Mouse (Mus musculus): ENCODE data around the gene Adar. TPM values are rescaled to one million over a fixed set of nuclear protein-coding genes. Genes with fewer than 3 reads are reported as not detected.

Gene Adar
- polyA plus RNA-seq, 1 experiment from 2014 or later = 7.5 TPM

DNA sequence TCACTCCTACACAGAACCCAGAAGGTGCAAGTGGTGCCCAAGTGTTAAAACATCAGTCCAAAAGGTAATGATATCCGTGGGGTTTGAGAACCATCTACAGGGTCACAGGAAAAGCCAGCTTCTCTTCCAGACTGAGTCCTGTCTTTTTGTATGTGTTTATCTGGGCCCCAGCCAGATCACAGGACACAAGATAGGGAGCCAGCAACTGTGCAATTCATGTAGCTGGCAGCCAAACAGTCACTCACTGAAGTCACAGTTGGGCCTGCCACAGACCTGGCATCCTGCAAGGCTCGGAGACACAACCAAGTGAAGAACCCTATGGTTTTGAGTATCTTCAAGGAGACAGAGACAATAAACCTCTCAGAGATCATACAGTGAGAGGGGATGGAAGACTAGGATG is 43.0 kb downstream of the Adar start:
- Histone ChIP-seq H3K9me3 (ENCODE audit: low read length) (no peaks in the 10 kb centered on the region), H3K4me3 (ENCODE audit: low read depth, low read length) (no peak overlapping the region), H3K4me2 (replicated peaks; ENCODE audit: low read depth, low read length) (no peak overlapping the region), H3K27me3 (replicated peaks; ENCODE audit: insufficient read depth, low read length) (no peaks in the 10 kb centered on the region), H3K9ac (replicated peaks; ENCODE audit: low read depth) (no peak overlapping the region), H3K27ac (ENCODE audit: low read length) (no peak overlapping the region), H3K36me3 (ENCODE audit: insufficient read depth, low read length) (no peaks in the 10 kb centered on the region), H3K4me1 (ENCODE audit: insufficient read depth, low read depth, low read length) (no peaks in the 10 kb centered on the region)
- no peak for DNase-seq (ENCODE audit: low spot score)
- ATAC-seq = no peak
- no peak for TF ChIP-seq CTCF (IDR thresholded peaks at IDR 0.05)
- no peak for TF ChIP-seq EP300 (IDR thresholded peaks at IDR 0.05)
- 68% methylated on average over 2 of the region's 2 CpGs for WGBS

DNA sequence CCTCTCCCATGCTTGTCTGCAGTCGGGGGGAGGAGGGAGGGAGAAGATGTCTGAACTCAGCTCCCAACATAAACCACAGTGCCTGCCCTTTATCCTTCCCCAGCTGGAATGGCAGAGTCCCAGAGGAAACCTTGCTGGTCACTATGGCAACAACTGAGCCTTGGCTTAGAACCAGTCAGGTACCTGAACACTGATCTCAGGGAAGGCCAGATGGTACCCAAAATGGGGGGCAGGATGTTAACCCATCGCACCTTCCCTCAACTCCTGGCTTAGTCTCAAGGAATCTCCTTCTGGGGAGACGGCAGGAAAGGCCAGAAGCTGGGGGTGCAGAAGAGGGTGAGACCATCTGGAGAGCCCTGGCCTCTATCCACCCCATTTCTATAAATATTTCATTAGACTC is 45.0 kb downstream of the Adar start:
- no peak overlapping the region for H3K4me3 ChIP-seq (ENCODE audit: low read depth, low read length)
- no peaks in the 10 kb centered on the region for H3K27me3 ChIP-seq (replicated peaks; ENCODE audit: insufficient read depth, low read length)
- TF ChIP-seq CTCF (IDR thresholded peaks at IDR 0.05) = no peak
- no peak for TF ChIP-seq EP300 (IDR thresholded peaks at IDR 0.05)
- H3K4me1 ChIP-seq (ENCODE audit: insufficient read depth, low read depth, low read length) = no peaks in the 10 kb centered on the region
- ATAC-seq (no peak), DNase-seq (ENCODE audit: low spot score) (no peak)
- H3K36me3 ChIP-seq (ENCODE audit: insufficient read depth, low read length) = no peaks in the 10 kb centered on the region
- no peak overlapping the region for H3K27ac ChIP-seq (ENCODE audit: low read length)
- no peak overlapping the region for H3K9ac ChIP-seq (replicated peaks; ENCODE audit: low read depth)
- 71% methylated on average over 3 of the region's 3 CpGs for WGBS
- H3K4me2 ChIP-seq (replicated peaks; ENCODE audit: low read depth, low read length) = no peak overlapping the region
- no peaks in the 10 kb centered on the region for H3K9me3 ChIP-seq (ENCODE audit: low read length)

GRCm38 (mm10) chr3:89764119-89764724 is 49.4 kb downstream of the Adar start, which contains the start of gene Chrnb2:
Gene Chrnb2 (minus strand): TSS chr3:89764632.
- no peaks in the 10 kb centered on the region for H3K4me1 ChIP-seq (ENCODE audit: insufficient read depth, low read depth, low read length)
- no peaks in the 10 kb centered on the region for H3K36me3 ChIP-seq (ENCODE audit: insufficient read depth, low read length)
- H3K27me3 ChIP-seq (replicated peaks; ENCODE audit: insufficient read depth, low read length) = no peaks in the 10 kb centered on the region
- no peak within 1 kb of the TSS for H3K4me3 ChIP-seq (ENCODE audit: low read depth, low read length)
- no peak within 1 kb of the TSS for H3K27ac ChIP-seq (ENCODE audit: low read length)
- H3K9ac ChIP-seq (replicated peaks; ENCODE audit: low read depth) = no peak within 1 kb of the TSS
- H3K4me2 ChIP-seq (replicated peaks; ENCODE audit: low read depth, low read length) = no peak within 1 kb of the TSS
- peak; percentile 98 for ATAC-seq
- under 1% methylated on average over 36 of the region's 36 CpGs for WGBS
- DNase-seq (ENCODE audit: low spot score) = peak; percentile 80
- TF ChIP-seq EP300 (IDR thresholded peaks at IDR 0.05) = no peak
- no peak for TF ChIP-seq CTCF (IDR thresholded peaks at IDR 0.05)
- H3K9me3 ChIP-seq (ENCODE audit: low read length) = no peaks in the 10 kb centered on the region

- 63% methylated on average over 7 of the region's 7 CpGs for WGBS
Measured at GRCm38 (mm10) chr3:89769584-89769983, 54.8 kb downstream of the Adar start.

GRCm38 (mm10) chr3:89770425-89771002 is 55.7 kb downstream of the Adar start:
- Histone ChIP-seq H3K27ac (ENCODE audit: low read length) (no peak overlapping the region), H3K36me3 (ENCODE audit: insufficient read depth, low read length) (no peaks in the 10 kb centered on the region), H3K4me3 (ENCODE audit: low read depth, low read length) (no peak overlapping the region), H3K9me3 (ENCODE audit: low read length) (no peaks in the 10 kb centered on the region), H3K9ac (replicated peaks; ENCODE audit: low read depth) (no peak overlapping the region; the same call in 1 of the 2 replicates), H3K27me3 (replicated peaks; ENCODE audit: insufficient read depth, low read length) (no peaks in the 10 kb centered on the region), H3K4me2 (replicated peaks; ENCODE audit: low read depth, low read length) (no peak overlapping the region), H3K4me1 (ENCODE audit: insufficient read depth, low read depth, low read length) (peaks cover 12% of the 10 kb centered on the region; the same call in 1 of the 2 replicates)
- no peak for TF ChIP-seq EP300 (IDR thresholded peaks at IDR 0.05)
- TF ChIP-seq CTCF (IDR thresholded peaks at IDR 0.05) = no peak
- peak; percentile 16 for DNase-seq (ENCODE audit: low spot score)
- WGBS = 21% methylated on average over 2 of the region's 2 CpGs
- ATAC-seq = no peak

More at GRCm38 (mm10) chr3:89769584-89769983, 54.8 kb downstream of the Adar start:
- Histone ChIP-seq H3K4me2 (replicated peaks; ENCODE audit: low read depth, low read length) (no peak overlapping the region), H3K9me3 (ENCODE audit: low read length) (no peaks in the 10 kb centered on the region), H3K36me3 (ENCODE audit: insufficient read depth, low read length) (no peaks in the 10 kb centered on the region), H3K27me3 (replicated peaks; ENCODE audit: insufficient read depth, low read length) (no peaks in the 10 kb centered on the region), H3K27ac (ENCODE audit: low read length) (no peak overlapping the region), H3K4me1 (ENCODE audit: insufficient read depth, low read depth, low read length) (peaks cover 3% of the 10 kb centered on the region; the same call in 1 of the 2 replicates), H3K9ac (replicated peaks; ENCODE audit: low read depth) (no peak overlapping the region), H3K4me3 (ENCODE audit: low read depth, low read length) (no peak overlapping the region)
- ATAC-seq (no peak), DNase-seq (ENCODE audit: low spot score) (no peak)
- TF ChIP-seq EP300 (IDR thresholded peaks at IDR 0.05) (no peak), CTCF (IDR thresholded peaks at IDR 0.05) (no peak)

GRCm38 (mm10) chr3:89772588-89772967 is 57.8 kb downstream of the Adar start:
- peak; percentile 42 for ATAC-seq
- WGBS = under 1% methylated on average over 17 of the region's 17 CpGs

More at GRCm38 (mm10) chr3:89772588-89772967, 57.8 kb downstream of the Adar start:
- peak overlapping the region; percentile 32; the same call in 1 of the 2 replicates for H3K9ac ChIP-seq (replicated peaks; ENCODE audit: low read depth)
- no peaks in the 10 kb centered on the region for H3K9me3 ChIP-seq (ENCODE audit: low read length)
- H3K27me3 ChIP-seq (replicated peaks; ENCODE audit: insufficient read depth, low read length) = no peaks in the 10 kb centered on the region
- peak overlapping the region; percentile 87 for H3K4me2 ChIP-seq (replicated peaks; ENCODE audit: low read depth, low read length)
- peak overlapping the region; percentile 99 for H3K4me3 ChIP-seq (ENCODE audit: low read depth, low read length)
- peaks cover 11% of the 10 kb centered on the region; the same call in 1 of the 2 replicates for H3K36me3 ChIP-seq (ENCODE audit: insufficient read depth, low read length)
- peaks cover 12% of the 10 kb centered on the region; the same call in 1 of the 2 replicates for H3K4me1 ChIP-seq (ENCODE audit: insufficient read depth, low read depth, low read length)
- DNase-seq (ENCODE audit: low spot score) = peak; percentile 90
- TF ChIP-seq CTCF (IDR thresholded peaks at IDR 0.05) (peak; percentile 98), EP300 (IDR thresholded peaks at IDR 0.05) (no peak)
- H3K27ac ChIP-seq (ENCODE audit: low read length) = peak overlapping the region; percentile 98

Measured in lung, postnatal 0 days (tissue).